Mouse (Mus musculus) midbrain, embryonic 11.5 days (tissue): ENCODE measurements around the gene Etnppl. TPM values are rescaled to one million over a fixed set of nuclear protein-coding genes. Genes with fewer than 3 reads are reported as not detected.

Source experiments
- ATAC-seq: fragments of 200-750 bp; cut with Nextera tagmentation; 2 replicates; pipeline ENCODE4 v1.8.0; 2017; ENCODE audit warnings: moderate TSS enrichment, moderate library complexity; ENCODE audit not compliant: low FRiP score
- DNase-seq: peaks from one replicate; pipeline ENCODE4 v3.0.0; 2015; ENCODE audit warnings: low spot score; ENCODE audit errors: missing footprints
- H3K27ac ChIP-seq: fragments of 300-500 bp; sonication (generic); 2 replicates; pipeline ENCODE4 v1.5.1; 2014; ENCODE audit warnings: low read depth, low read length
- H3K27me3 ChIP-seq: fragments of 300-500 bp; sonication (generic); 2 replicates; pipeline ENCODE4 v1.6.1; 2014; ENCODE audit warnings: mild to moderate bottlenecking, low read length, moderate library complexity, mixed read lengths; ENCODE audit not compliant: control insufficient read depth, insufficient read depth
- H3K36me3 ChIP-seq: fragments of 300-500 bp; sonication (generic); 2 replicates; pipeline ENCODE4 v1.6.1; 2014; ENCODE audit warnings: mild to moderate bottlenecking, low read length, moderate library complexity, mixed read lengths; ENCODE audit not compliant: control insufficient read depth, insufficient read depth
- H3K4me1 ChIP-seq: fragments of 300-500 bp; sonication (generic); 2 replicates; pipeline ENCODE4 v1.6.1; 2014; ENCODE audit warnings: low read length; ENCODE audit not compliant: control insufficient read depth, insufficient read depth
- H3K4me2 ChIP-seq: fragments of 300-500 bp; sonication (generic); 2 replicates; pipeline ENCODE4 v1.6.1; 2014; ENCODE audit warnings: mild to moderate bottlenecking, moderate library complexity
- H3K4me3 ChIP-seq: fragments of 300-500 bp; sonication (generic); 2 replicates; pipeline ENCODE4 v1.5.1; 2014; ENCODE audit warnings: low read depth, low read length
- H3K9ac ChIP-seq: fragments of 300-500 bp; sonication (generic); 2 replicates; pipeline ENCODE4 v1.6.1; 2014; ENCODE audit warnings: low read length
- H3K9me3 ChIP-seq: fragments of 300-500 bp; sonication (generic); 2 replicates; pipeline ENCODE4 v1.6.1; 2016; ENCODE audit warnings: low read length; ENCODE audit not compliant: control insufficient read depth
- WGBS: fragments of 180-500 bp; shearing (Covaris S2); extraction: QIAGEN DNeasy Blood & Tissue Kit; methylation state at CpG from one replicate; pipeline ENCODE4 v1.1.7; 2014; 5-methylcytosine and 5-hydroxymethylcytosine counted together
- polyA plus RNA-seq: library from polyadenylated mRNA; unstranded; fragments of >200 nt; fragmentation: Nextera tagmentation; extraction: Ambion mirVana; gene quantifications from 2 replicates; pipeline ENCODE4 v1.2.1, GENCODE M21; 2014

Gene Etnppl
- polyA plus RNA-seq, 1 experiment from 2014 or later: not detected

DNA sequence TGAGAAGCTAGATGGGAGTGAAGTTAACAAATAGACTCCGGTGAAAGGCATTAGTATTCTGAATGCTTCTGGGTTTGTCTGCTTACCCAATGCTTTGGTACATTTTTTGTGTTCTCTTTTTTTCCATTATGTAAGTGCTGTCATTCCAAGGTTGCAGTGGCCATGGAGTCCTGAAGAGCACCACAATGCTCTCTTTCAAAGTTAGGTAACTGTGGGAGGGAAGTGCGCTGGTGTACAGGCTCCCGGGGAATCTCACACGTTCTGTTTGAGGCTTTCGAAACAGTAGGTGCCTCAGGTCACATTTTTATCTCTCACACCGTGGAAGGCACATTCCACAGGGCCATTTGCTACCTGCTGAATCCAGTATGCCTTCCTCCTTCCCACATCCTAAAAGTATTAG is 32.3 kb downstream of the Etnppl start:
- no peaks in the 10 kb centered on the region for H3K27me3 ChIP-seq
- no peak overlapping the region for H3K4me3 ChIP-seq
- H3K36me3 ChIP-seq: no peaks in the 10 kb centered on the region
- H3K9me3 ChIP-seq: no peaks in the 10 kb centered on the region
- 64% methylated on average over 6 of the region's 6 CpGs for WGBS
- no peak overlapping the region for H3K9ac ChIP-seq
- H3K4me1 ChIP-seq: no peaks in the 10 kb centered on the region
- DNase-seq: no peak
- no peak overlapping the region for H3K4me2 ChIP-seq
- H3K27ac ChIP-seq: no peak overlapping the region
- ATAC-seq: no peak

DNA sequence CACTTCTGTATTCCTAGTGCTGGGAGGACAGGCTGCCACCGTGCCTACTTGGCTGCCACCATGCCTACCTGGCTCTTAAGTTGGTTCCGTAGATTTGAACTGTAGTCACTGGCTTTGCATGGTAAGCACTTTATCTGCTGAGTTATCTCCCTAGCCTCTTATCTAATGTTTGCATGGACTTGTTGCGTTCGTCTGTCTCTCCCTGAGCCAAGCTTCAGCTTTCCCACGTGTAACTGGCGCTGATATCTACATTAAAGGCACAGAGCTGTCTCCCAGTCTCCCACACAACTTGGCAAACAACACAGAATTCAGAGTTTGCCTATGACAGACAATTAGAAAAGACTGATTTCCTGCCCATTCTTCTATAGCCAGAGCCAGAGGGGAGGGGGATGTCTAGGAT is 43.4 kb downstream of the Etnppl start:
- Histone ChIP-seq H3K27me3 (no peaks in the 10 kb centered on the region), H3K36me3 (no peaks in the 10 kb centered on the region), H3K9ac (no peak overlapping the region), H3K4me3 (no peak overlapping the region), H3K27ac (no peak overlapping the region), H3K9me3 (no peaks in the 10 kb centered on the region), H3K4me2 (no peak overlapping the region), H3K4me1 (no peaks in the 10 kb centered on the region)
- DNase-seq (no peak), ATAC-seq (no peak)
- WGBS: 85% methylated on average over 6 of the region's 6 CpGs

- H3K4me2 ChIP-seq: no peak overlapping the region
- DNase-seq: no peak
- no peaks in the 10 kb centered on the region for H3K36me3 ChIP-seq
- ATAC-seq: no peak
- H3K27me3 ChIP-seq: no peaks in the 10 kb centered on the region
- H3K9me3 ChIP-seq: no peaks in the 10 kb centered on the region
- H3K27ac ChIP-seq: no peak overlapping the region
- no peak overlapping the region for H3K4me3 ChIP-seq
- 94% methylated on average over 3 of the region's 3 CpGs for WGBS
- no peaks in the 10 kb centered on the region for H3K4me1 ChIP-seq
- H3K9ac ChIP-seq: no peak overlapping the region
Measured at GRCm38 (mm10) chr3:130662496-130662895, 45.2 kb downstream of the Etnppl start.

DNA sequence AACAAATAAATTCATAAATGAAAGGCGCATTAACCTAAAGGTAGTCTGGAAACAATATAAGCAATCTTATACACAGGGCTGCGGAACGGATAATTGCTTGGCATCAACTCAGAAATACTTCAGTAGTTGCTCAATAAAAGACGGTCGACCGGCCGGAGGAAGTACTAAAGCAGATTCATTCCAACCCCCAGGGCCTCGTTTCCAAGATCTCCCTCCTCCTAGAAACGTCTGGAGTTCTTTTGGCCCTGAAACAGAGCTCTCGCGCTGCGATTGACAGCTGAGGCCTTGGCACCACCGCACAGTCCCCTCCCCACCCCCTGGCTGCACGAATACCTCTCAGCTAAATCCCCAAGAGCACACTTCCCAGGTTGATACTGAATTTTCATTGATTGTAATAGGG is 54.0 kb downstream of the Etnppl start:
- no peak for DNase-seq
- Histone ChIP-seq H3K4me1 (no peaks in the 10 kb centered on the region), H3K27me3 (no peaks in the 10 kb centered on the region), H3K36me3 (no peaks in the 10 kb centered on the region), H3K27ac (no peak overlapping the region), H3K4me3 (no peak overlapping the region), H3K9me3 (no peaks in the 10 kb centered on the region), H3K4me2 (no peak overlapping the region), H3K9ac (no peak overlapping the region)
- ATAC-seq: no peak
- WGBS: 77% methylated on average over 14 of the region's 14 CpGs

DNA sequence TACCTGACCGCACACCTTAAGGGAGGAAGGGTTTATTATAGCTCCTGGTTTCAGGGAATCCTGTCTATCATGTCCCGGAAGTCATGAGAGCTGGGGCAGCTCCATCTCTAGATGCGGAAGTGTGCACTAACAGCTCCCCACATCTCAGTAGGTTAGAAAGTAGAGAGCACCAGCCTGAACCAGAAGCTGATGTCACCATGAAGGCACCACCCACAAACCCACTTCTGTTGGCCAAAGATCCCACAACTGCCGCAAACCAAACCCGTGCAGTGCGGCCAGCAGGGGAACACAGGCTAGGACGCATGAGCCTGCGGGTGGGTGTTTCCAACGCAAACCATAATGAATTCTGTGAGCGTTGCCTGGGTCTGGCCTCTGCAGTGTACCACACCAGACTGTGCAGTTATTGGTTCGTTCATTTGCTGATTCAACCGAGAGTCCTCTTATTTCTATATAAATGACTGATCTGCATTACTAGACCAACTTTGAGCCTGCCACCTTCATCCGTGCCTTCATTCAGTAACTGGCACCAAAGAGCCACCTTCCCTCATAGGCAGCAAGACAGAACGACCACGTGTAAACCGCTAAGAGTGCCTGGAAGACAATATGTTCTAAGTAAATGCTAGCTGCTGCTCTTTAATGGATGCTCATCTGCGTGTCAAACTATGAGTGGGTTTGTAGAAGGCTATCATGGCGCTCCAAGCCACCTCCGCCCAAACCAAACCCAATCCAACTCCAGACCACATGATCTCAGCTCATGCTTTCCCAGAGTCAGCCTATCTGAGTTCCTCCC is 60.6 kb downstream of the Etnppl start:
- Histone ChIP-seq H3K4me2 (no peak overlapping the region), H3K36me3 (no peaks in the 10 kb centered on the region), H3K4me3 (no peak overlapping the region), H3K9me3 (no peaks in the 10 kb centered on the region), H3K27me3 (no peaks in the 10 kb centered on the region), H3K4me1 (no peaks in the 10 kb centered on the region), H3K9ac (no peak overlapping the region), H3K27ac (no peak overlapping the region)
- 93% methylated on average over 19 of the region's 19 CpGs for WGBS
- ATAC-seq (no peak), DNase-seq (no peak)

- Histone ChIP-seq H3K9me3 (no peaks in the 10 kb centered on the region), H3K4me2 (no peak overlapping the region), H3K27me3 (no peaks in the 10 kb centered on the region), H3K9ac (no peak overlapping the region), H3K4me1 (no peaks in the 10 kb centered on the region), H3K27ac (no peak overlapping the region), H3K36me3 (no peaks in the 10 kb centered on the region), H3K4me3 (no peak overlapping the region)
- DNase-seq (no peak), ATAC-seq (no peak)
- WGBS: 85% methylated on average over 2 of the region's 2 CpGs
Measured at GRCm38 (mm10) chr3:130681226-130681625, 64.0 kb downstream of the Etnppl start.

GRCm38 (mm10) chr3:130682183-130682582 is 64.9 kb downstream of the Etnppl start:
- no peak overlapping the region for H3K9ac ChIP-seq
- no peaks in the 10 kb centered on the region for H3K27me3 ChIP-seq
- H3K27ac ChIP-seq: no peak overlapping the region
- WGBS: 93% methylated on average over 9 of the region's 9 CpGs
- ATAC-seq (no peak), DNase-seq (no peak)
- no peaks in the 10 kb centered on the region for H3K4me1 ChIP-seq
- H3K36me3 ChIP-seq: no peaks in the 10 kb centered on the region
- H3K9me3 ChIP-seq: no peaks in the 10 kb centered on the region
- H3K4me3 ChIP-seq: no peak overlapping the region
- H3K4me2 ChIP-seq: no peak overlapping the region

- H3K27ac ChIP-seq: no peak overlapping the region
- H3K27me3 ChIP-seq: no peaks in the 10 kb centered on the region
- H3K4me1 ChIP-seq: no peaks in the 10 kb centered on the region
- ATAC-seq (no peak), DNase-seq (peak; percentile 8)
- no peak overlapping the region for H3K4me3 ChIP-seq
- no peaks in the 10 kb centered on the region for H3K9me3 ChIP-seq
- H3K4me2 ChIP-seq: no peak overlapping the region
- H3K9ac ChIP-seq: no peak overlapping the region
- 81% methylated on average over 8 of the region's 8 CpGs for WGBS
- H3K36me3 ChIP-seq: no peaks in the 10 kb centered on the region
Measured at GRCm38 (mm10) chr3:130683836-130684235, 66.6 kb downstream of the Etnppl start.

- peak; percentile 67 for DNase-seq
- H3K36me3 ChIP-seq: no peaks in the 10 kb centered on the region
- H3K4me2 ChIP-seq: no peak overlapping the region
Measured at GRCm38 (mm10) chr3:130684276-130685013, 67.2 kb downstream of the Etnppl start.

More at GRCm38 (mm10) chr3:130684276-130685013, 67.2 kb downstream of the Etnppl start:
- no peaks in the 10 kb centered on the region for H3K27me3 ChIP-seq
- ATAC-seq: no peak
- no peak overlapping the region for H3K9ac ChIP-seq
- H3K4me3 ChIP-seq: no peak overlapping the region
- 83% methylated on average over 9 of the region's 9 CpGs for WGBS
- H3K9me3 ChIP-seq: no peaks in the 10 kb centered on the region
- H3K4me1 ChIP-seq: no peaks in the 10 kb centered on the region
- no peak overlapping the region for H3K27ac ChIP-seq
